Mouse (Mus musculus): ENCODE data around the gene Adamts3. TPM values are rescaled to one million over a fixed set of nuclear protein-coding genes. Genes with fewer than 3 reads are reported as not detected.

The Adamts3 gene
- polyA plus RNA-seq (2015; fragmentation: Nextera tagmentation; extraction: Ambion mirVana): 1.6 and 2.2 TPM in 2 replicates

GRCm38 (mm10) chr5:89883051-89883907 is at the start of gene Adamts3:
Gene Adamts3, minus strand, starts transcription at chr5:89883334.

Measured in urinary bladder, postnatal 0 days (tissue).